Mouse (Mus musculus): ENCODE data around the gene Pagr1b. TPM values are rescaled to one million over a fixed set of nuclear protein-coding genes. Genes with fewer than 3 reads are reported as not detected.

The Pagr1b gene
- total RNA-seq, 2 experiments from 2014 or later: not detected

DNA sequence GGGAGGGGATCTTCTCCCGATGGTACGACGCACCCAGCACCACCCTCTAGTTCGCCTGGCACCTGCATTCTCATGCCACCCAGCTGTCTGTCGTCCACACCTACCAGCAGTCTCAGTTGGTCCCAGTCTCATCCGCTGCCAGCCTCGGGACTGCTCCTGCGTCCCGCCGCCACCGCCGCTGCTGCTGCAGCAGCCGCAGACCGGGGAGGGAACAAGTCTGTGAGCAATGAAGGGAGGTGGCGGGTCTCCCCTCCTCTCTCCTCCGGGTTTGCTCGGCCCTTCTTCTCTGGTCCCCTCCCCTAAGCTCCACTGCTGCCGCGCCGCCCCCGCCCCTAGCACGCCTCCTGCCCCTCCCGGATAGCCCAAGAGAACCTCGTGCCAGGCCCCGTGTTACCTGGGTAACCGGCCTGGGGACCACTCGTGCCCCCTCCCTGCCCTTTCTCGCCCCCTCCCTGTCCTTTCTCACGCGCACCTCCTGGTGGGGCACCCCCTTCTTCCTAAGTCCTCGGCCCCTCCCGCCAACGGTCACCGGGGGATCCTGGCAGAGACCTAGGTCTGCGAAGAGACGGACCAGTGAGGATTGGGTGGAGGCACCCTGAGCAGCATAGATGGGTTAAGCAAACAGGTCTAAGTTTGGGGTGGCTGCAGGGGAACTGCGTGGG is 4.7 kb upstream of the Pagr1b start, which contains the start of the genes Gm42742 and Prrt2:
TSS of gene Gm42742 (minus strand) at position 197 of the 662 bp plus-strand sequence.
TSS of gene Prrt2 (minus strand) at position 311 of the 662 bp plus-strand sequence.
- DNase-seq: peak; percentile 46 to 55
- intact Hi-C loops (cut with DNase I): loop anchor here (10.0 kb wide), 1 partner anchor 454 kb away; the partner anchor contains the start of gene Fbrs

DNA sequence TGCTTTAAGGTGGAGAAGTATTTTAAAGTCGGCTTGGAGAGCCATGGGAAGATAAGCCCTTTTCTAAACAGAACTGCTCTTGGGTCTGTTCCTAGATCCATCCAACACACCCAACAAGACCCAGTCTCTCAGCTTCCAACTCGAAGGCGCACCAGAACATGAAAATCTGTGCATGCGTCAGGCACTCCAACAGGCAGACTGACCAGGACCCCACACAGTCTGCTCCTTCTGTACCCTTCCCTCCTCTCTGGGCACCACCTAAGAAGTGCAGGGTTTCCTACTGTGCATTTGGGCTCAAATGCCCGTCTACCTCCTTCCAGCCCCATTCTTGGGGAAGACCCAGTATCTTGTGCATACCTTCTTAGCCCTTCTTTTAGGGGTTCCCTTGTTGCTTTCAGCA is 4.2 kb upstream of the Pagr1b start:
- no peak for DNase-seq
- intact Hi-C loops (cut with DNase I): loop anchor here (10.0 kb wide), 1 partner anchor 454 kb away; the partner anchor contains the start of gene Fbrs

DNA sequence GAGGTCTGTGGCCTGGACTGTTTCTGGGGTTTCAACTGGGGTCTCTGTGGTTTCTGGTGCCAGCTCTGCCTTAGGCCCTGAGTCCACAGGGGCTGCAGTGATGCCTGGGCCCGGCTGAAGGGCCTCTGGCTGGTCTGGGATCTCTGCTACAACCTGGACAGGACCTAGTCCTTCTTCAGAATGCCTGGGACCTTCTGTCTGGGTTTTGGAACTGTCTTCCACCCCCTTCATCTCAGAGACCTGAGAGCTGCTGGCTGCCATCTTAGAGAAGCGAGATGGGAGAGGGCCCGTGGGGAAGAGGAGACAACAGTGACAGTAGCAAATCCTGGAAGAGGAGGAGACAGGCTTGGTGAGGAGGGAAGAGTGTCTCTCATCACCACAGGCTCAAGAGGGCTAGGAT is 3.7 kb upstream of the Pagr1b start:
- intact Hi-C loops (cut with DNase I): loop anchor here (10.0 kb wide), 1 partner anchor 455 kb away; the partner anchor contains the start of gene Fbrs
- no peak for DNase-seq

DNA sequence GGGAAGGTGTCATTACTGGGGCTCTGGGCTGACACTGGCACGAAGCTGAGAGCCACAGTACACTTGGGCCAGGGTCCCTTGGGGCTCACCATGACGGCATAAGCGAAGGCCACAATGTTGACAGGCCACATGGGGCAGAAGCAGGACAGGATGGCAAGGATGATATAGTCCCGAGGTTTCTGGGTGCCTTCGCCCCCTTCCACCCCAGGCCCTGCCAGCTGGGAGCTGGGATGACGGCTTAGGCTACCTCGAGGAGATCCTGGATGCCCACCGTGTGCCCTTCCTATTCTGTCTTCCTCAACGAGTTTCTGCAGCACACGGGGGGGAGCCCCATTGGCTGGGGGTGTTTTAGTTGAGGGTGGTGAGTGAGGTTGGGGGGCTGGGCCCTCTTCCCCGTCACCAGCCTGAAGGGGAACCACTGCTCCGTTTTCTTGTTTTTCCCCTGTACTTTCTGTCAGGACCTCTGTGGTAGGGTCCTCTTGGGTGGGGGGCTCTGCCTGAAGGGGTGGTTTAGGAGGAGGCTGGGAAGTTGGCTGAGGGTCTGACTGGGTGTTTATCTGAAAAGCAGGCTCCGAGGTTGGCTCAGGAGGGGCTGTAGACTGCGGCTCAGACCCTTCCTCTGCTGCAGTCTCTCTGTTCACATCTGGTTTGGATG is 3.1 kb upstream of the Pagr1b start:
- intact Hi-C loops (cut with DNase I): no loop called here
- no peak for DNase-seq

DNA sequence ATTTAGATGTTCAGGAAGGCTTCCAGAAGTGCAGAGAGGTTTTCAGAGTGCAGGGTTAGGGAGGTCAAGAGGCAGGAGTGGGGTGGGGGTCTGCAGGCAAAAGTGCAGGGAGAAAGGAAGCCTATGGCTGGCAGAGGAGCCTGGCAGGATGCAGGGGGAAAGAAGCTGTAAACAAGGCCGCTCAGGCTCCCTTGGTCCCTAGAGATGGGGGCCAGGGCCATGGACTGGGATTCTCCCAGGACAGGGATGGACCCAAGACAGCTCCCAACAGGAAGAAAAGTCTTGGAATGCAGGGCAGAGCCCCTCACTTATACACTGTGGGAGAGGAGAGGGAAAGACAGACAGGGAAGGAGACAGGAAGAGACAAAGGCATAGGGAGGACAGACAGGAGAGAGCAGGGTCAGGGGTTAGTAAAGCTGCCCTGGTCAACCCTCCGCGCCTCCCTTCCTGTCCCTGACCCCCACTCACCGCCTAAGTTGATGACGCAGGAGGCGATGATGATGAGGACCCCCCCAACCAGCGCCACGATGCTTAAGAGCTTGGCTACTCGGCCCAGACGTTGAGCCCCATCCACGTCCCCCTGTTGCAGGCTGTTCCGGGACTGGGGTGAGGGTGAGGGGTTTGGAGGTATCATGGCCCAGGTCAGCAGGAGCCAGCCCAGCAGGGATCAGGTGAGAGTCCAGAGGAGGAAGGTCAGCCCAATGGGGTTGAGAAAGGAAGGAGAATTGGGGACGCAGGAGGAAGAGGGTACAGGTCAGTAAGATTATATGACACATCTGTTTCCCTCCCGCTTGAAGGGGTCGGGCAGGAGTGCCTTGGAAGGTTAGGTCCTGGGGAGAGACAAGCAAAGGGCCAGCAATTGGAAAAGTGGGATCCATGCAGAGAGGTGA is 2.4 kb upstream of the Pagr1b start:
- intact Hi-C loops (cut with DNase I): no loop called here
- no peak for DNase-seq

DNA sequence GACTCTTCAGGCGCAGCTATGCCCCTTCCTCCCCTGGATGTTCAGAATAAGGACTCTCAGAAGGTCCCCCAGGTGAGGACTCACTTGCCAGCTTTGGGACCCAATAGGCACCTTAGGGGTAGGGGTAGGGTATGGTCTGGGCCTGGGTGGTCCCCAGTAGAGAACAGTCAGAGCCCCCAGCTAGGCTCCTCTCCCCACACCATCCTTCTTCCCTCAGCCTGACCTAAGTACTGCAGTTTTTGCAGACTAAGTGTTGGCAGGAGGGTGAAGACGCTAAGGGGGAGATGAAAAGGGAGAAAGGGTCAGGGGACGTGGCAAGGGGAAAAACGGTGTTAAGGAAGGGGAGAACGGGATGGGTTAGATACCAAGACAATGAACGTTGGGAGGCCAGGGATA is 1.7 kb upstream of the Pagr1b start:
- DNase-seq: no peak
- intact Hi-C loops (cut with DNase I): loop anchor here (1.0 kb wide), 1 partner anchor 7 kb away; no protein-coding TSS in a partner anchor

DNA sequence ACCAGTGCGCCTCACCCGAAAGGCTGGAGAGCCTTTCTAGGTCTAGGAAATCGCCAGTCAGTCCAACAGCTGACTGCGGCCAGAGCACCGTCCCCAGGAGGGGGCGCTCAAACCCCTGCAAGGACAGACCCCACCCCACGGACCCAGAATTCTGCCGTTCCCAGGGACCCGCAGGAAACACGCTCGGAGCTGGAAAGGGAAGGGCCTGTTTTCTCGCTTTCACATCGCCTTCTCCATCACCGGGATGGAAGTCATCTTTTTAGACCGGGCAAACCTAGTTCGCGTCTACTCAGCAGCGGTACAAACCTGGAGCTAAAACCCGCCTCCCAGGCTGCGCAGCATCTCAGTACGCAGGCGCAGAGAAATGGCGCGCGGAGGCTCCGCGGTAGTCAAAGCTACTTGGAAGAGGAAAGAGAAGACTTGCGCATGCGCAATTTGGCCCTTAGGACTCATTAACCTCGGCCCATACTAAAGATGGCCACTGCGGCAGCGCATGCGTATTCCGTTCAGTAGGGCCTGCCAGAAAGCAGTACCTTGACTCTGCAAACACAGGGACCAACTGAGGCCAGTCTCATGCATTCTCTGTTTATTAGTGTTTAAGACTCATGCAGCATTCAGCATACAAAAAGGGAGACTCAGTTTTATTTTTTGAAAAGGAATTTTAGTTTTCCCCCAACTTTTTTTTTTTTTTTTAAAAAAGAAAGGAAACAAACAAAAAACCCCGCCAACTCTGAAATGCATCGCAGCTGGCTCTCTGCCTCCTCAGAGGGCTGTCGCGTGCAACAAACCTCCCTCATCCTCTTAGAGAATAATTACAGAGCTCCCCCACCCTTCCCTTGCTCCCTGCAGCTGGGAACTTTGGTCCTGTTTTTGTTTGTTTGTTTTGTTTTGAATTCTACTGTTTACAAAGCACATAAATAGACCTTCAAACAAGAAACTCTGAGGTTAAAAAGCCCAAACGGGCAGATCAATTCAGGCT is 976 bp upstream of the Pagr1b start, which contains the start of gene Pagr1a:
TSS of gene Pagr1a (minus strand) at position 382 of the 979 bp plus-strand sequence.
- intact Hi-C loops (cut with DNase I): loop anchor here (1.0 kb wide), 1 partner anchor 8 kb away; no protein-coding TSS in a partner anchor

DNA sequence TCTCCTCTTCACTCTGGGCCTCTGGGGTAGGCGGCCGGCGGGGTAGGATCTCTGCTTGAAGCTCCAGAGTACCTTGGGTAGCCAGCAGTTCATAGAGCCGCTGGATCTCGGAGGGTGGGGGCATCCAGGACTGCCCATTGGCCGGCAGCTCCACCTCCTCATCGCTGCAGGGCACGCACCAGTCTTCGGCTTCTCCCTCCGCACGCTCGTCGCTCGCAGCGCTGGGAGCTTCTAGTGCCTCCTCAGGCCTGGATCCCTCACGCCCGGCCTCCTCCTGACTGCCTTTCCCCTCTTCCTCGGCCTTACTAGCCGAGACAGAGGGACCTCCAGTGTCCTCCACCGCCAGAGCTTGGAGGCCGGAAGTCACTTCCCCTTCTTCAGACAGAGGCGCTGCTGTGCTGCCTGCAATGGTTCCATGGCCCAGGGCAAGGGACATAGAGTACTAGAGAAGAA is 228 bp upstream of the Pagr1b start:
- no peak for DNase-seq
- intact Hi-C loops (cut with DNase I): no loop called here

More for the DNA sequence above, 976 bp upstream of the Pagr1b start, which contains the start of gene Pagr1a:
- peak; percentile 94 to 99 for DNase-seq

DNA sequence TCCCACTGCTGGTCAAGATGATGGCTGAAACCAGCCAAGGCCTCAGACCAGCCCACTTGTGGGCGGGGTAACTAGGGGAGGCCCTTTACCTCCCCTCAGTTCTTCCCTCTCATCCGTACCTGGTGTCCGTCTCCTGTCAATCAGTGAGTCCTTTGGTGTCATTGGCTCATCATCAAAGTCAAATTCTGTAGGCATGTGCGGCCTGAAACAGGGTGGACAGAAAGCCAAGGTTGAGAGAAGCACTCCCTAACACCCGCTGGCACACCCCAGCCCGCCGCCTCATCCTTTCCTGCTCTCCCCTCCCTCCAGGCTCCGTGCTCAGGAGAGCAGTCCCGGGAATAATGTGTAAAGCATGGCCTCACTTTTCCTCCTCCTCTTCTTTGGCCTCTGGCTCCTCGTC is 203 bp downstream of the Pagr1b start:
- no peak for DNase-seq
- intact Hi-C loops (cut with DNase I): no loop called here

DNA sequence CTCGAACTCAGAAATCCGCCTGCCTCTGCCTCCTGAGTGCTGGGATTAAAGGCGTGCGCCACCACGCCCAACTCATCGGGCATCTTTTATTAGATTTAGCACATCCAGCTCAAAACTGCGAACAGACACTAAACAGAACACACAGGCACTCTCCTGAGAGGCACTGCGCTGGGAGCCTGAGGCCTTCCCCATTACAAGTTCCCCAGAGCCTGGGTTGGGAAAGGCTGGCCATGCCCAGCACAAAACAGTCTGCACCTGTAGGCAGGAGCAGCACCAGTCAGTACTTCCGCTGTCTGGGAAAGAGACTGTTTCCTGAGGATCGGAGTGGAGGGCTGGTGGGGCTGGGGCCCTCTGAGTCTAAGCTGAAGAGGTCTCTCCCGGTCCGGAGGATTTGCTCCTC is 1.3 kb downstream of the Pagr1b start:
- intact Hi-C loops (cut with DNase I): loop anchor here (2.0 kb wide), 1 partner anchor 38 kb away; the partner anchor contains the start of gene Cdiptos

DNA sequence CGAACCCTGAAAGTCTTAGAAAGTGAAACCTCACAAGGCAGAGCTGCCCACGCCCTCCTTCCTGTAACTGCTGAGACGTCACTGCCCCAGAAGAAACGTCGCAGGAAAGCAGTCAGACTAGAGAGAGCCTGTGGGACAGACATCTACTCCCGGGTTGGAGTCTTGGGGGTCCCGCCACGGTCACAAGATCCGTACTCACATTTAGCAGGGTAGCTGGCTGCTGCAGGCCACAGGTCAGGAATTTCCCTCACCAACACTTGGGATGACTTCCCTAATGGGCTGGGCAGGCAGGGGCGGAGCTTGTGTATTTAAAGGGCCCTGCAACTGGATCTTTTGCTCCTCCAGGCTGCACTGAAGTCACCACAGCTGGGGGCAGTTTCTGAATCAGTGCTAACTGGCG is 2.0 kb downstream of the Pagr1b start, which contains the start of gene Mvp:
TSS of gene Mvp (minus strand) at position 302 of the 400 bp plus-strand sequence.
- peak; percentile 77 to 82 for DNase-seq
- intact Hi-C loops (cut with DNase I): loop anchor here (2.0 kb wide), 1 partner anchor 38 kb away; the partner anchor contains the start of gene Cdiptos

More for the DNA sequence above, 1.3 kb downstream of the Pagr1b start:
- no peak for DNase-seq

DNA sequence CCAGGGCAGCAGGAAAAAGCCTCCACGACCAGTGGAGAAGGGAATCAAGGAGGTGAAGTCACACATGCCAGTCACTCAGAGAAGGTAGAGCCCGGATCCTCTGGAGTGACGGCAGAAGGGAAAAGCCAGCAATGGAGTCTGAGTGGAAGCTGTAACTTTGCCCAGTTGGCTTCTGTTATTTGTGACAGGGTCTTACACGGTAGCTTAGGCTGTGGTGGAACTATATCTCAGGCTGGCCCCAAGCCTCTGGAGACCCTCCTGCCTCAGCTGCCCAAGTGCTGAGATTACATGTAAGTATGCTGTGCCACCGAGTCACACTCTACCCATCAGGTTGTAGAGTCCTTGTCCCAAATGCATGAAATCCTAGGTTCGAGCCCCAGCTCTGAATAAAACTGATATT is 2.9 kb downstream of the Pagr1b start:
- no peak for DNase-seq
- intact Hi-C loops (cut with DNase I): no loop called here

DNA sequence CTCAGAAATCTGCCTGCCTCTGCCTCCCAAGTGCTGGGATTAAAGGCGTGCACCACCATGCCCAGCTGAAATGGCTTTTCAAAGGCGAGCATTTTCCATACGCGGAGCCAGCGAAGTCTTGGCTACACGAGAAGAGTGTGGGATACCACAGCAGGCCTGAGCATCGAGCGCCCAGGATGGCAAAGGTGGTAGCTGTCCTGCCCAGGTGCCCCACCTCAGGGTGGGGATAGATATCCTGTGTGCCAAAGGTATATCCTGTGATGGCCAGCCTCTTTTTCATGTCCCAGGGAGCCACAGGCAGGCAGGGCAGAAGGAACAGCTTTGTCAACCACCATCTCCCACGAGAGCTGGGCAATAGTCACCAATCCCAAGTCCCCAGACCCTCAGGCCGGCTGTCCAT is 3.4 kb downstream of the Pagr1b start:
- no peak for DNase-seq
- intact Hi-C loops (cut with DNase I): no loop called here

DNA sequence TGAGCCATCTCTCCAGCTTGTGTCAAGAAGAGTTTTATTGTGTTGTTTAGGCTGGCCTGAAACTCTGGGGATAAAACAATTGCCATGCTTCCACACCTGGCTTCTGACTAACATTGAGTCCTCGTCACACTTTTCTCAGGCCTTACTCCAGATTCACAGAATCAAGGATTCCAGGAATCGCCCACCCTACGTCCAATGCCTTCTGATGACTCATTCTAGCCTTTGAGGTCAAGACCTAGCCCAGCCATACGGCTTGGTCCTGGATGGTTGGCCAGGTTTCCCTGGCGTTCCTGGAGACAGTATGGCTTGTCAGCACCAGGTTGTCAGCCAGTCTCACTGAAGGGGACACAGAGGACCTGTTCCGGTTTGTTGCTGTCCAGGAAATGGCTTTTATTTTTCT is 3.9 kb downstream of the Pagr1b start:
- no peak for DNase-seq
- intact Hi-C loops (cut with DNase I): no loop called here

DNA sequence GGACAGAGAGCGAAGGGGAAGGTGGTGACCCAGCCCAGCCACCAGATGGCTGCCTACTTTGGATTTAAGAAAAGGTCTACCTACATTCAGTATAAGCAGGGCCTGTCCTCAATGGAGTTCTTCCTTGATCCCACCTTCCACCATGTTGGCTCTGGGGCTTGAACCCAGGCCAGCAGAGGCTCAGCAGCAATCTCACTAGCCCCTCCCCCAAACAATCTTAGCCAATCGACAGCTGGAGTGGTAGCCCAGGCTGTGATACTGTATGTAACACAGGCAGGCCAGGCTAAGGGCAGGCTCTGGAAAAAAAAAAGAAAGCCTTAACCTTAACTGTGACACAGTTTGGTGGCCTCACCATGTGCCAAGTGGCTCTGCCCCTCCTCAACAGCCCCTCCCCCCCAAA is 4.6 kb downstream of the Pagr1b start:
- DNase-seq: no peak
- intact Hi-C loops (cut with DNase I): no loop called here

DNA sequence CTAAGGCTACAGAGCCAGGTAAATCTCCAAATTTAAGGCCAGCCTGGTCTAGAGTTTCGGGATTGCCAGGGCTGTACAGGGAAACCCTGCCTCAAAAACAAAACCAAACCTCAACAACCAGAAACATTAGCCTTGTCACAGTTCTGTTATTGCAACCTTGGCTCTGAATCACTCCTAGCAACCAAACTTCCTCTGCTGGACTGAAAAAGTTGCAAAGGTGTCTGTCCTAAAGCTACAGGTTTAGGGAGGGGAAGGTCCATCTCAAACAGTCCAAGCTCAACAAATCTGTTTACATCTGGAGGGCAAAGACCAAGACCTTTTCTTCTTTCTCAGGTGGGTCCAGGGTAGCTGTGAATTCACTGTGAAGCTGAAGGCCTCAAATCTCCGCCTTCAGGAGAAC is 5.2 kb downstream of the Pagr1b start:
- DNase-seq: no peak
- intact Hi-C loops (cut with DNase I): no loop called here

DNA sequence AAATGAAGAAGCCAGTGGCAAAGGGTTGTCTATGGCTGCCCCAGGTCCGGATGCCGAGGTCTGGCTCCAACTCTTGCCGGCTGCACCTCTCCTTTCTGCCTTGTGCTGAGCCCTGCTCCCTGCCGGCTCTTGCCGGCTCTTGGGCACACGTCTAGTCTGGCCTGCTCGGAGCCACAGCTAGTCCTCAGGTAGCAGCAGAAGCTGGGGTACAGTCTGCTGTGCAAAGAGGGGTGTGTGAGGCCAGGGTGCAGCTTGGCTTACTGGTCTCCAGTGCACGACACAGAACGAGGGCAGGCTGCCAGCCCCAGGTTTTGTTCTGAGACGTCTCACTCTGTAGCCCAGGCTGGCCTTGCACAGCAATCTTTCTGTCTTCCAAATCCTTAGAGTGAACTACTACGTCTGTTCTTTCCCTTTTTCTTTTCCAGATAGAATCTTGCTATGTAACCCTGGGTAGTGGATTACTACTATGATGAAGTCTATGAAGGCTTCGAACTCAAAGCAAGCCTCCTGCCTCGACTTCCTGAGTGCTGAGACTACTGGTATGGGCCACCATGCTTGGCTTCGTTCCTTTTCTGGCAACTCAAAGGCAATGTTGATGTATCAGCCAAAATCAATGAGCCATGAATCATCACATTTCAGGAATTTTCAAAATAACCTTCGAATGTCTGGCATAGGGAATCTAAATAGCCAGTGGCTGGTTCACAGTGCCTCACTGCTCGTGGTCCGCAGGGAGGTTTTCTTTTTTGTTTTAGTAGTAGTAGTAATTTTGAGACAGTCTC is 6.8 kb downstream of the Pagr1b start:
- DNase-seq: no peak
- intact Hi-C loops (cut with DNase I): no loop called here

DNA sequence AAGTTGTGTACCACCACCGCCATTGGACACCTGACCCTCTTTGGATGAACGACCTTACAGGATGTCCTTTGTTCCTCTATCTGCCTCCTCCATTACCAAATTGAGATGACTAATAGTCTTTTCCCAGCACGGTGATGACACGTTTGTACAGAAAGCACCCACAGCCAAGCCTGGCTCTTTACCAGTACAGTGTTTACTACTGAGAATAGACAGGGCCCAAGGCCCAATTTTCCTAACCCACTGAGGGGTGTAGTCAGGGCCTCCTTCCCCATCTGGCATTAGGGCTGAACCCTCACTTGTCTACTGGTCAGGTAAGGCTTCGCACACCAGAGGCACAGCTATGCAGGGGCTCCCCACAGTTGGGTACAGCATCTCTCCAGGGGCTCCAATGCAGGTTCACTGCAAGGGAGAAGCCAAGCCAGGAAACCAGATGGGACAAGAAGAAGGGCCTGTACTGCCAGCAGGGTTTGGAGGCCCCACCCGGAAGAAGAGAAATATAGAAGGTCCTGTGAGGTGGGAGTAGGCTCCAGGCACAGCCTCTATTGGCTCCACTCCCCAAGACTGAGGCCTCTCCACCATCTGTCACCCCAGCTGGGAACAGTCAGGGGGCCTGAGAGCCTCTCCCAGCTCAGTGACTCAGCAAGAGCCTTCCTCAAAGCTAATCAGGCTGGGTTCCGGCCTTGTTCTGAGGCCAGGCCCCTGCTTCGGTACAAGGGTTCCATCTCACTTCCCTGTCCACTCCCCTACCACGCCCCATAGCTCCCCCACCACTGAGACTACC is 7.9 kb downstream of the Pagr1b start:
- intact Hi-C loops (cut with DNase I): no loop called here
- peak; percentile 73 to 79 for DNase-seq

Measured in heart, postnatal 36 days (tissue).